Mouse (Mus musculus) intestine, embryonic 15.5 days (tissue): ENCODE data around the gene Ccl22. TPM values are rescaled to one million over a fixed set of nuclear protein-coding genes. Genes with fewer than 3 reads are reported as not detected.

Experiments used
- ATAC-seq: fragments of 200-750 bp; cut with Nextera tagmentation; 2 replicates; pipeline ENCODE4 v1.8.0; 2017; ENCODE audit warnings: moderate TSS enrichment, moderate library complexity
- H3K27ac ChIP-seq: fragments of 300-500 bp; sonication (generic); 2 replicates; pipeline ENCODE4 v1.5.1; 2015; ENCODE audit warnings: mild to moderate bottlenecking, inconsistent platforms
- H3K27me3 ChIP-seq: fragments of 300-500 bp; sonication (generic); replicated peaks from 2 replicates; pipeline ENCODE4 v1.6.1; 2015; ENCODE audit warnings: inconsistent platforms
- H3K36me3 ChIP-seq: fragments of 300-500 bp; sonication (generic); 2 replicates; pipeline ENCODE4 v1.6.1; 2015; ENCODE audit warnings: inconsistent platforms
- H3K4me1 ChIP-seq: fragments of 300-500 bp; sonication (generic); replicated peaks from 2 replicates; pipeline ENCODE4 v1.6.1; 2015; ENCODE audit warnings: inconsistent platforms
- H3K4me2 ChIP-seq: fragments of 300-500 bp; sonication (generic); replicated peaks from 2 replicates; pipeline ENCODE4 v1.6.1; 2015; ENCODE audit warnings: mild to moderate bottlenecking, inconsistent platforms
- H3K4me3 ChIP-seq: fragments of 300-500 bp; sonication (generic); replicated peaks from 2 replicates; pipeline ENCODE4 v1.5.1; 2015; ENCODE audit warnings: inconsistent platforms
- H3K9ac ChIP-seq: fragments of 300-500 bp; sonication (generic); 2 replicates; pipeline ENCODE4 v1.6.1; 2015; ENCODE audit warnings: inconsistent platforms
- H3K9me3 ChIP-seq: fragments of 300-500 bp; sonication (generic); 2 replicates; pipeline ENCODE4 v1.6.1; 2016; ENCODE audit warnings: inconsistent platforms
- WGBS: fragments of 180-500 bp; shearing (Covaris S2); methylation state at CpG from one replicate; pipeline ENCODE4 v1.1.7; 2015; 5-methylcytosine and 5-hydroxymethylcytosine counted together
- polyA plus RNA-seq: library from polyadenylated mRNA; unstranded; fragments of >200 nt; fragmentation: Nextera tagmentation; extraction: Ambion mirVana; gene quantifications from 2 replicates; pipeline ENCODE4 v1.2.1, GENCODE M21; 2015

The Ccl22 gene
- polyA plus RNA-seq, 1 experiment from 2014 or later, result not detected

DNA sequence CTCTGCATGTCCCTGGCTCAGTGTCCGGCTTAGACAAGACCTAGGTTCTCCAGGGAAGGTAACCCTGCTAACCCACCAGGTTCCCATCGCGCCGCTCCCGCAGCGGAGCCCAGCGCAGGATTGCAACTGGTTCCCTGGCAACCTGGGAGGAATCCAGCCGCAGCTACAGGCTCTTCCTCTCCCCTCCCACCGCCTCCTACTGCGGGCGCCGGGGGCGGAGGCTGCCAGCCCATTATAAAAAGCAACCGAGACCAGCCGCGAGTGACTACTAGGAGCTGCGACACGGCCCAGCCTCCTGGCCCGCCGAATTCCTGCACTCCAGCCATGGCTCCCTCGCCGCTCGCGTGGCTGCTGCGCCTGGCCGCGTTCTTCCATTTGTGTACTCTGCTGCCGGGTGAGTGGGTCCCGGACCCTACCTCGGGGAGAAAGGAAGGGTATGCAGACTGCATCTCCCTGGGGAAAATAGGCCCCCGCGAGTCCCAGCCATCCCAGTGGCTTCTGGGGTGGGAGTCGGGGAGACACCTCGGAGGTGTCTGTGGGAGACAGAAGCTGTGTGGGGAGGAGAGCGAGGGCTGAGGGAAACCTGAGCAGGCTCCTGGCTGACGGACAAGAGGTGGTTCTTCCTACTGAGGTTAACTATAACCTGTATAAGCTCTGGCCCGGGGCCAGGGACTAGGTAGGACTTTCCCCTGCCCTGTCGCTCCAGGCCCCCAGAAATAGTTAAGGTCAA is 26.7 kb downstream of the Ccl22 start, which contains the start of gene Cx3cl1:
Cx3cl1 (plus strand) TSS at position 69 of the 730 bp plus-strand sequence.
- Histone ChIP-seq H3K27ac (peak within 1 kb of the TSS; percentile 82), H3K9ac (peak within 1 kb of the TSS; percentile 63), H3K36me3 (no peaks in the 10 kb centered on the region), H3K4me2 (peak within 1 kb of the TSS; percentile 91), H3K9me3 (no peaks in the 10 kb centered on the region), H3K27me3 (peaks cover 12% of the 10 kb centered on the region), H3K4me3 (peak within 1 kb of the TSS; percentile 49), H3K4me1 (peaks cover 13% of the 10 kb centered on the region)
- WGBS, result under 1% methylated on average over 38 of the region's 38 CpGs
- ATAC-seq, result peak; percentile 76

DNA sequence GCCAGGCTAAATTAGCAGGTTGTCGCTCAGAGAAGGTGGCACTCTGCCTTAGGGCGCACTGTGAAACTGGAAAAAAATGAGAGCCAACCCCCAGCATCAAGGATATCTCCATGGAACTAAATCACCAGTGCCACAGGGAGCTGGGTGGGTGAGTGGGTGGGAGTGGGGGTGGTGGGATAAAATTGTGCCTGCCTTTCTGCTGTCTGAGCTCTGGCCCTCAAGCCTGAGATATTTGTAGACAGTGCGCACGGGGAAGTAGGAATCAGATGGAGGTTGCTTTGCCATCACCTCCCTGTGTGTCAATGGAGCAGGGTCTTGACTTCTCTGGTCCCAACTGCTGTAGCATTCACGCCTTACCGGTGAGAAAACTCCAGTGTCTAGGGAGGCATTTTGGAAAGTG is 27.7 kb downstream of the Ccl22 start:
- Histone ChIP-seq H3K4me2 (peak overlapping the region; percentile 91), H3K27ac (no peak overlapping the region), H3K4me1 (peaks cover 16% of the 10 kb centered on the region), H3K9me3 (no peaks in the 10 kb centered on the region), H3K9ac (no peak overlapping the region), H3K4me3 (peak overlapping the region; percentile 49), H3K27me3 (peaks cover 12% of the 10 kb centered on the region), H3K36me3 (no peaks in the 10 kb centered on the region)
- 53% methylated on average over 6 of the region's 6 CpGs for WGBS
- ATAC-seq, result no peak

DNA sequence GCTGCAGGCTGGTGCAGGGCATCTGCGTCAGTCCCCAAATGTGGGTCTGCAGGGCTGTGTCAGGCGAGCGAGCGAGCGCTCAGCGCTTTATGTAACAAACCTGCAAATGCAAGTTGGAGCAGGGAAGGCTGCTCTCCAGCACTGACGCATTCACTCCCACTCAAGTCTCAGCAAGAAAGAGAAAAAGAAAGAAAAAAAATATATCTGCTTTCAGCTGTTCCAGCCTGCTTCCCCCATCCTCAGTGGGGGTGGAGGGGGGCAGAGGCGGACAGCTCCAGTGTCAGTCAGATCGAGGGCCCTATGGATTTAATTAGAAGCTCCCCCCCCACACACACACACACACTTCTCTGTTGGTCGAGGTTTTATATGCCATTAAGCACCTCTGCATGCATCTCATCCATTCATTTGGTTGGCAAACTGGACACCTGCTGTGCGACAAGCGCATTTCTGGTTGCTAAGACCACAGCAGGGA is 28.3 kb downstream of the Ccl22 start:
- Histone ChIP-seq H3K4me1 (peaks cover 23% of the 10 kb centered on the region), H3K4me2 (0 out of 2 replicates have a peak overlapping the region, but pooled peaks have one; percentile 91), H3K36me3 (no peaks in the 10 kb centered on the region), H3K27me3 (peaks cover 12% of the 10 kb centered on the region), H3K27ac (no peak overlapping the region), H3K9ac (no peak overlapping the region), H3K4me3 (no peak overlapping the region), H3K9me3 (no peaks in the 10 kb centered on the region)
- ATAC-seq, result no peak
- WGBS, result 44% methylated on average over 12 of the region's 12 CpGs

DNA sequence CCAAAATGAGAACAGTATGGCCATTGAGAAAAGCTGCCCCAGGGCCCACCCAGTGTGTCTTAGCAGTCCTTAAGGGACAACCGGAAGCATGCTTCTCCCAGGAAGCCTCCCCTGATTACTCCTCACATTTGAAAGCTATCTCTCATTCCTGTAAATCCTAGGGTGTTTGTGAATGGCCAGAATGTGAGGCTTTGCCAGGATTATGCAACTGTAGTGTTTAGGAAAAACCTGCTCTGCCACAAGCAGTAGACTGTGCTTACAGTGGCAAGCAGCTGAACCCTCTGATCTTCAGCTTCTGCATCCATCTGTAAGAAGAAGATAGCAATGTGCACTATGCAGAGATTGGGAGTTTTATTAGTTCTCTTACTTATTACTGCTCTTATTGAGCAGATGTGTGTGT is 29.2 kb downstream of the Ccl22 start:
- Histone ChIP-seq H3K4me2 (no peak overlapping the region), H3K4me1 (peaks cover 30% of the 10 kb centered on the region), H3K27ac (no peak overlapping the region), H3K4me3 (no peak overlapping the region), H3K9ac (no peak overlapping the region), H3K36me3 (no peaks in the 10 kb centered on the region), H3K9me3 (no peaks in the 10 kb centered on the region), H3K27me3 (peaks cover 12% of the 10 kb centered on the region)
- no peak for ATAC-seq
- 73% methylated on average over 1 of the region's 1 CpGs for WGBS

DNA sequence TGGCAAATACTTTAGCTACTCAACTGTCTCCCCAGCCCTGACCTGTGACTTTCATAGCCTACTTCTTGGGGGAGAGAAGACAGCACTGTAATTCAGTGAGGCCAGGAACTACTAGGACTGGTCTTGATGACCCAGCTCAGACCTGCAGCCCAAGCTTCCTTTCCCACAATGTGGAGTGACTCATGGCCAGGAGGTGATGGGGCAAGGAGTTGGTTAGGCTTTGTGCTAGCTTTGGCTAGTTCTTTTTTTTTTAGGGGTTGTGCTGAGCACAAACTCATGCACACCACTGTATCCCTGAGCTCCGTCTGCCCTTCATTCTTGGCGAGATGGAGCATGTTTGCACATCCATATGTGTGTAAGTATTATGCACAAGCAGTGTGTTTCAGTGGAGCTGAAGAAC is 31.0 kb downstream of the Ccl22 start:
- no peaks in the 10 kb centered on the region for H3K9me3 ChIP-seq
- no peaks in the 10 kb centered on the region for H3K36me3 ChIP-seq
- no peak overlapping the region for H3K9ac ChIP-seq
- no peak for ATAC-seq
- H3K4me3 ChIP-seq, result no peak overlapping the region
- no peak overlapping the region for H3K4me2 ChIP-seq
- no peak overlapping the region for H3K27ac ChIP-seq
- 83% methylated on average over 2 of the region's 2 CpGs for WGBS
- peaks cover 32% of the 10 kb centered on the region for H3K4me1 ChIP-seq
- peaks cover 7% of the 10 kb centered on the region; the same call in 1 of the 2 replicates for H3K27me3 ChIP-seq

DNA sequence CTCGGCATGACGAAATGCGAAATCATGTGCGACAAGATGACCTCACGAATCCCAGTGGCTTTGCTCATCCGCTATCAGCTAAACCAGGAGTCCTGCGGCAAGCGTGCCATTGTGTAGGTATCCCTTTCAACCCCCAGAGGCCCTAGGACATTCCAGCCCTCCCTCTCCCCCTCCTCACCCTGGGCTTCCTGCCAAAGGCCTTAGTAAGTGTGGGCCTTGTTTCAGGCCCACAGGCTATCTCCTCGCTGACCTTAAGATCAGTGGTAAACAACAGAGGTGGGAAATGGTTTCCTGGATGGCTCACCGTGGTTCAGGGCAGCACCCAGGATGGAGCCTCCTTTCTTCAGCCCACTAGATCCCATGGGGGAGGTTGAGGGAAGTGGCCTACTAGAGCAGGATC is 32.6 kb downstream of the Ccl22 start:
- Histone ChIP-seq H3K9me3 (no peaks in the 10 kb centered on the region), H3K27me3 (no peaks in the 10 kb centered on the region), H3K36me3 (no peaks in the 10 kb centered on the region), H3K4me2 (peak overlapping the region; percentile 33; the same call in 1 of the 2 replicates), H3K27ac (peak overlapping the region; percentile 84), H3K4me1 (peaks cover 33% of the 10 kb centered on the region), H3K9ac (no peak overlapping the region), H3K4me3 (no peak overlapping the region)
- peak; percentile 1; the same call in 1 of the 2 replicates for ATAC-seq
- WGBS, result 60% methylated on average over 10 of the region's 10 CpGs

DNA sequence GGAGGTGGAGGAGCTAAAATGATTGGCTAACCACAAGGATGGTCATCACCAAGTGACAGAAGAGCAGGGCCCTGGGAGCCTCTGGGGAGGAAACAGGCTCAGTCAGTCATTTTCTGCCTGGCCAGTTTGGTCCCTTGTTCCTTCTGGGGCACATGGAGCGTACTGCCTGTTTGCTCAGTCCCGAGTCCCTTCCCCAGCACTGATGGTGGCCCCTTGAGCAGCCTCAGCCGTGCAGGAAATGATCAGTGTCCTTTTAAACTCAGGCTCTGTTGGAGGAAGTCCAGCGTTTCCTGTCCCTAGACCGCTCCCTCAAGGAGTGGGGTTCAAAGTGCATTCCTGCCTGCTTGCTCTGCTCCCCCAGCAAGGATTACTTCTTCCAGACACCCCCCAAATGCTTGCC is 33.1 kb downstream of the Ccl22 start:
- Histone ChIP-seq H3K9me3 (no peaks in the 10 kb centered on the region), H3K4me3 (no peak overlapping the region), H3K27ac (peak overlapping the region; percentile 84), H3K4me1 (peaks cover 33% of the 10 kb centered on the region), H3K36me3 (no peaks in the 10 kb centered on the region), H3K9ac (no peak overlapping the region), H3K27me3 (no peaks in the 10 kb centered on the region), H3K4me2 (peak overlapping the region; percentile 33)
- WGBS, result 15% methylated on average over 5 of the region's 5 CpGs
- ATAC-seq, result peak; percentile 79

DNA sequence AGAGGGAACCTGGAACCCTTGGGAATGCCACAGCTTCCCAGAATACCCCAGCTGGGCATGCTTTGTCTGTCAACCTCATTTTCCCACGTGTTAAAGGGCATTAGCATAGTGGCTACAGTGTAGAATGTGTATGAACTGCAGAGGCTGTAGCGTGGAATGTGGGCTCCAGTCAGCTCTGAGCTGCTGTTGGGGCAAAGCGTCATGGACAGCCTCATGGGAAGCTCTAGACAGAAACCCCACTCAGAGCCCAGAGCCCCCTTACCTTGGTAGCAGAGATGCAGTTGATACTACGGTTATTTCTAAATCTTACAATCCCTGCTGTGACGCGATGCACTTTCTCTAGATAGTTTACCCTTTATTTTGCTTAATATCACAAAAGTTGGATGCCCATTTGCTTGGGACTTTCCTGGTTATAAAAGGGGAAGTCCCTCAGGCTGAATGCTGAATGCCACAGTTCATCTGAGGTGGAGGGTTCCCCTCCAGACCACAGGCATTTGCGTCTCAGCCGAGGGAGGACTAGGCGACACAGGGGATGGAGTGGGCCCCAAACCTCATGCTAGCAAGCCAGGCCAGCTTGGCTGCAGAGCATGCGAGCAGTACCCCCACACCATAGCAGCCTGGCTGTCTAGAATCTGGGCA is 33.6 kb downstream of the Ccl22 start:
- Histone ChIP-seq H3K4me2 (peak overlapping the region; percentile 33), H3K9me3 (no peaks in the 10 kb centered on the region)
- WGBS, result 65% methylated on average over 10 of the region's 10 CpGs

DNA sequence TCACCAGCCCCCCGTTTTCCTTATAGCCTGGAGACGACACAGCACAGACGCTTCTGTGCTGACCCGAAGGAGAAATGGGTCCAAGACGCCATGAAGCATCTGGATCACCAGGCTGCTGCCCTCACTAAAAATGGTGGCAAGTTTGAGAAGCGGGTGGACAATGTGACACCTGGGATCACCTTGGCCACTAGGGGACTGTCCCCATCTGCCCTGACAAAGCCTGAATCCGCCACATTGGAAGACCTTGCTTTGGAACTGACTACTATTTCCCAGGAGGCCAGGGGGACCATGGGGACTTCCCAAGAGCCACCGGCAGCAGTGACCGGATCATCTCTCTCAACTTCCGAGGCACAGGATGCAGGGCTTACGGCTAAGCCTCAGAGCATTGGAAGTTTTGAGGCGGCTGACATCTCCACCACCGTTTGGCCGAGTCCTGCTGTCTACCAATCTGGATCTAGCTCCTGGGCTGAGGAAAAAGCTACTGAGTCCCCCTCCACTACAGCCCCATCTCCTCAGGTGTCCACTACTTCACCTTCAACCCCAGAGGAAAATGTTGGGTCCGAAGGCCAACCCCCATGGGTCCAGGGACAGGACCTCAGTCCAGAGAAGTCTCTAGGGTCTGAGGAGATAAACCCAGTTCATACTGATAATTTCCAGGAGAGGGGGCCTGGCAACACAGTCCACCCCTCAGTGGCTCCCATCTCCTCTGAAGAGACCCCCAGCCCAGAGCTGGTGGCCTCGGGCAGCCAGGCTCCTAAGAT is 34.3 kb downstream of the Ccl22 start:
- no peak for ATAC-seq
- Histone ChIP-seq H3K4me2 (no peak overlapping the region), H3K9me3 (no peaks in the 10 kb centered on the region), H3K27me3 (no peaks in the 10 kb centered on the region), H3K4me3 (no peak overlapping the region), H3K27ac (no peak overlapping the region), H3K9ac (no peak overlapping the region), H3K4me1 (peaks cover 35% of the 10 kb centered on the region), H3K36me3 (no peaks in the 10 kb centered on the region)
- 92% methylated on average over 16 of the region's 16 CpGs for WGBS

More for the DNA sequence above, 33.6 kb downstream of the Ccl22 start:
- H3K4me3 ChIP-seq, result no peak overlapping the region
- H3K27me3 ChIP-seq, result no peaks in the 10 kb centered on the region
- H3K27ac ChIP-seq, result peak overlapping the region; percentile 84
- no peak overlapping the region for H3K9ac ChIP-seq
- H3K4me1 ChIP-seq, result peaks cover 33% of the 10 kb centered on the region
- peak; percentile 3; the same call in 1 of the 2 replicates for ATAC-seq
- H3K36me3 ChIP-seq, result no peaks in the 10 kb centered on the region

DNA sequence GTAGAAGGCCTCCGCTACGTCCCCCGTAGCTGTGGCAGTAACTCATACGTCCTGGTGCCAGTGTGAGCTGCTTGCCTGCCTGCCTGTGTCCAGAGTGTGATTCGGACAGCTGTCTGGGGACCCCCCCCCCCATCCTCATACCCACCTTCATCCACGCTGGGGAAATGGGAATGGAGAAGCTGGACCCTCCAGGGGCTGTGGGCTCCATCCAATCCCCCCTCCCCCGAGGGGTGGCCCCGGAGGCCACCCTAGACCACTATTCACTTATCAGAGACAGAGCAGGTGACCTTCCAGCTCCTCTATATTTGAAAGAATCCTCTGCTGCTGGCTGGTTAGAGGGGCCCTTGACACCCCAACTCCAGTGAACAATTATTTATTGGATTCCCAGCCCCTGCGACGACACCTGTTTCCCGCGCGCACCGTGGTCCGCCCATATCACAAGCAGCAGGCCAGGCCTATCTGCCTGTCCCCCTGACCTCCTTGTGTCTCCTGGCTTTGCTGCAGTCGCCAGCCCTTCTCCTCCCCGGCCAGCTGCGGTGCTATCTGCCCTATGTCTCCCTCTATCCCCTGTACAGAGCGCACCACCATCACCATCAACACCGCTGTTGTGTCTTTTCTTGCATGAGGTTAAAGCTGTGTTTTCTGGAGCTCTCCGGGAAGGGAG is 35.2 kb downstream of the Ccl22 start:
- Histone ChIP-seq H3K9me3 (no peaks in the 10 kb centered on the region), H3K9ac (no peak overlapping the region), H3K4me3 (no peak overlapping the region), H3K4me2 (no peak overlapping the region; the same call in 1 of the 2 replicates), H3K36me3 (no peaks in the 10 kb centered on the region), H3K27ac (peak overlapping the region; percentile 40; the same call in 1 of the 2 replicates), H3K4me1 (peaks cover 41% of the 10 kb centered on the region), H3K27me3 (no peaks in the 10 kb centered on the region)
- 81% methylated on average over 21 of the region's 21 CpGs for WGBS
- no peak for ATAC-seq

DNA sequence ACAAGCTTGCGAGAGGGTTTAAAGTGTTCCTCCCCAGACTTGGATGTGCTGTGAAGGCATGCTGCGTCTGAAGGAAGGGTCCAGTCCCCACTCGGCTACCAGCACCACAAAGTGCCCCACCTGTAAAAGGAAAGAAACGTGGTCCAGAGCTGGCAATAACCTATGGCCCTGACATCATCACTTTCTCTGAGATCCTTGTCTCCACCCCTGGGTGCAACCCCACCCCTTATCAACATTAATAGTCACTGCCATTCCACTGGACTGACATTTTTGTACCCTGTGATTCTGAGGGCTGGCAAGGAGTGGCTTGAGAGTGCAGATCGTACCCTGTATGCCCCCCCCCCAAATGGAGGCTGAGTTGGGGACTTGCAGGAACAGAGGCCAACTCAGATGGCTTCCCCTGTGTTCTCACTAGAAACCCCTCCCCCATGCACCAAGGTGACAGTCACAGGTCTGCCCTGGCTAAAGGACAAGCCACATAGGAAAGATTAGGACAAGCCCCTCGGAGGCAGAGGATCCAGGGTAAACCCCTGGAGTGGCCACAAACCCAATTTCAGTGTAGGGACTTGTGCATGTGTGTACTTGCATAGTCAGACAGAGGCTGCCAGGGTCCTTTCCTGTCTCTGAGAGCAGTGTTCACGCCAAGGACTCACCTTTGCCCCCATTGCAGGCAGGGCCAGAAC is 35.9 kb downstream of the Ccl22 start:
- peak; percentile 31 for ATAC-seq
- H3K9ac ChIP-seq, result 0 out of 2 replicates have a peak overlapping the region, but pooled peaks have one; percentile 17
- no peaks in the 10 kb centered on the region for H3K36me3 ChIP-seq
- H3K4me2 ChIP-seq, result peak overlapping the region; percentile 38
- no peaks in the 10 kb centered on the region for H3K9me3 ChIP-seq
- H3K4me3 ChIP-seq, result no peak overlapping the region
- H3K27me3 ChIP-seq, result no peaks in the 10 kb centered on the region
- H3K27ac ChIP-seq, result peak overlapping the region; percentile 67
- WGBS, result 54% methylated on average over 7 of the region's 7 CpGs
- H3K4me1 ChIP-seq, result peaks cover 41% of the 10 kb centered on the region
